Mouse (Mus musculus) heart, adult 2 months (tissue): ENCODE results near the gene Map7d2. TPM values are rescaled to one million over a fixed set of nuclear protein-coding genes. Genes with fewer than 3 reads are reported as not detected.
"Not testable (repeated sequence)": the region's sequence is repeated elsewhere in the genome, so short reads cannot be mapped to it uniquely, and the experiment has no call there.

Experiments
- DNase-seq, 2 experiments: peaks; one replicate each; pipeline ENCODE4 v3.0.0; 2021
- H3K27ac ChIP-seq: fragments of 200-600 bp; 2 replicates; pipeline ENCODE4 v1.8.1; 2022
- H3K27me3 ChIP-seq: fragments of 200-500 bp; 2 replicates; pipeline ENCODE4 v1.6.1; 2012; ENCODE audit warnings: mild to moderate bottlenecking, low read length, inconsistent platforms, mixed read lengths; ENCODE audit not compliant: control insufficient read depth, insufficient read depth
- H3K36me3 ChIP-seq: fragments of 200-500 bp; 2 replicates; pipeline ENCODE4 v1.6.1; 2012; ENCODE audit warnings: low read length, inconsistent platforms; ENCODE audit not compliant: control insufficient read depth, insufficient read depth
- H3K4me1 ChIP-seq: fragments of 200-500 bp; 2 replicates; pipeline ENCODE4 v1.6.1; 2011; ENCODE audit warnings: low read length; ENCODE audit not compliant: control insufficient read depth, insufficient read depth
- H3K4me3 ChIP-seq: fragments of 200-600 bp; 2 replicates; pipeline ENCODE4 v1.8.1; 2022
- H3K79me2 ChIP-seq: fragments of 200-500 bp; replicated peaks from 2 replicates; pipeline ENCODE4 v1.6.1; 2012; ENCODE audit warnings: mild to moderate bottlenecking, inconsistent platforms, low read length, moderate library complexity, mixed read lengths; ENCODE audit not compliant: control insufficient read depth, insufficient read depth
- H3K9ac ChIP-seq: fragments of 200-500 bp; 2 replicates; pipeline ENCODE4 v1.6.1; 2012; ENCODE audit warnings: low read depth, mild to moderate bottlenecking, control low read depth, inconsistent platforms, low read length, mixed read lengths
- CTCF ChIP-seq: fragments of 200-600 bp; IDR thresholded peaks from 2 replicates; pipeline ENCODE4 v1.8.1; 2022; ENCODE audit warnings: antibody characterized with exemption, mild to moderate bottlenecking, moderate library complexity
- EP300 ChIP-seq: fragments of 200-500 bp; IDR thresholded peaks from 2 replicates; pipeline ENCODE4 v1.6.1; 2011; ENCODE audit warnings: low read depth, low read length, control low read depth; ENCODE audit not compliant: insufficient read depth
- POLR2A ChIP-seq: fragments of 200-500 bp; IDR thresholded peaks from 2 replicates; pipeline ENCODE4 v1.6.1; 2011; ENCODE audit warnings: mild to moderate bottlenecking, low read depth, low read length, control low read depth; ENCODE audit not compliant: insufficient read depth
- WGBS: fragments of 180-500 bp; shearing (Covaris S2); methylation state at CpG from one replicate; pipeline ENCODE4 v1.1.7; 2018; 5-methylcytosine and 5-hydroxymethylcytosine counted together
- intact Hi-C: fragments of 180-260 bp; cut with DNase I; formaldehyde crosslinking; loops from one replicate; pipeline ENCODE4 v1.15.1; 2025
- polyA plus RNA-seq: library from polyadenylated mRNA; depleted of rRNA; stranded (reverse); fragments of >200 nt; gene quantifications from 2 replicates; pipeline ENCODE4 v1.2.3, GENCODE M21; 2012
- total RNA-seq, 2 experiments: library from RNA; stranded (reverse); gene quantifications; 2 replicates each; pipeline ENCODE4 v1.2.3; 2021

Map7d2 gene
- total and polyA plus RNA-seq, 3 experiments = 0.21 to 0.78 (median 0.61) TPM

- H3K27ac ChIP-seq = no peak overlapping the region
- H3K4me3 ChIP-seq = no peak overlapping the region
- TF ChIP-seq POLR2A = no peak
- no peak for TF ChIP-seq EP300
- no peak for TF ChIP-seq CTCF
- intact Hi-C loops = no loop called here
- no peaks in the 10 kb centered on the region for H3K79me2 ChIP-seq
- no peak overlapping the region for H3K9ac ChIP-seq
- H3K27me3 ChIP-seq = no peaks in the 10 kb centered on the region
- no peaks in the 10 kb centered on the region for H3K36me3 ChIP-seq
- DNase-seq = no peak
- WGBS = 70% methylated on average over 6 of the region's 6 CpGs
- H3K4me1 ChIP-seq = no peaks in the 10 kb centered on the region
Measured at GRCm38 (mm10) chrX:159390347-159390962, 23.9 kb upstream of the Map7d2 start.

GRCm38 (mm10) chrX:159391239-159391638 is 23.1 kb upstream of the Map7d2 start:
- H3K4me1 ChIP-seq = no peaks in the 10 kb centered on the region
- no peaks in the 10 kb centered on the region for H3K27me3 ChIP-seq
- DNase-seq = no peak
- no peaks in the 10 kb centered on the region for H3K36me3 ChIP-seq
- H3K27ac ChIP-seq = no peak overlapping the region
- intact Hi-C loops = no loop called here
- no peaks in the 10 kb centered on the region for H3K79me2 ChIP-seq
- no peak overlapping the region for H3K9ac ChIP-seq
- no peak overlapping the region for H3K4me3 ChIP-seq
- 66% methylated on average over 3 of the region's 3 CpGs for WGBS
- no peak for TF ChIP-seq EP300

GRCm38 (mm10) chrX:159409253-159409652 is 5.1 kb upstream of the Map7d2 start:
- TF ChIP-seq CTCF (peak; percentile 65), EP300 (no peak), POLR2A (no peak)
- WGBS = 26% methylated on average over 4 of the region's 4 CpGs
- intact Hi-C loops = no loop called here
- Histone ChIP-seq H3K9ac (no peak overlapping the region), H3K27ac (no peak overlapping the region), H3K27me3 (no peaks in the 10 kb centered on the region; the same call in 1 of the 2 replicates), H3K4me1 (no peaks in the 10 kb centered on the region), H3K36me3 (no peaks in the 10 kb centered on the region), H3K4me3 (no peak overlapping the region), H3K79me2 (no peaks in the 10 kb centered on the region)
- no peak for DNase-seq

- Histone ChIP-seq H3K27ac (no peak overlapping the region), H3K36me3 (no peaks in the 10 kb centered on the region), H3K79me2 (no peaks in the 10 kb centered on the region), H3K4me3 (peak overlapping the region; percentile 32; the same call in 1 of the 2 replicates), H3K27me3 (peaks cover 2% of the 10 kb centered on the region), H3K9ac (no peak overlapping the region; the same call in 1 of the 2 replicates), H3K4me1 (no peaks in the 10 kb centered on the region; the same call in none of the 2 replicates)
- no peak for DNase-seq
- no peak for TF ChIP-seq EP300
- no peak for TF ChIP-seq CTCF
- no peak for TF ChIP-seq POLR2A
- intact Hi-C loops = no loop called here
- WGBS = 17% methylated on average over 49 of the region's 65 CpGs
Measured at GRCm38 (mm10) chrX:159414829-159415673, 679 bp downstream of the Map7d2 start.

GRCm38 (mm10) chrX:159430507-159430906 is 16.1 kb downstream of the Map7d2 start:
- WGBS = 77% methylated on average over 3 of the region's 3 CpGs
- intact Hi-C loops, H3K27me3 ChIP-seq, H3K4me1 ChIP-seq, H3K9ac ChIP-seq, DNase-seq, H3K79me2 ChIP-seq, H3K36me3 ChIP-seq, H3K27ac ChIP-seq, H3K4me3 ChIP-seq: not testable (repeated sequence)

GRCm38 (mm10) chrX:159442128-159442527 is 27.8 kb downstream of the Map7d2 start:
- Histone ChIP-seq H3K4me1 (no peaks in the 10 kb centered on the region), H3K36me3 (no peaks in the 10 kb centered on the region), H3K27me3 (no peaks in the 10 kb centered on the region), H3K4me3 (no peak overlapping the region), H3K9ac (no peak overlapping the region), H3K27ac (no peak overlapping the region), H3K79me2 (no peaks in the 10 kb centered on the region)
- intact Hi-C loops = no loop called here
- TF ChIP-seq EP300 (no peak), POLR2A (no peak), CTCF (peak; percentile 66)
- 34% methylated on average over 3 of the region's 3 CpGs for WGBS
- DNase-seq = peak; percentile 14 to 18
